In genomic region chr3:98158646-98159045, GRCm38 (mm10) we compare ENCODE assay signal across 40 mouse cellular contexts. TPM values are rescaled to one million over a fixed set of nuclear protein-coding genes. Genes with fewer than 3 reads are reported as not detected.
"Had no signal": no experiment of that assay in that cellular context is flagged by ENCODE, and none has a peak within 500 bp of the region (broad histone marks: within the 10 kb centered on the region; RNA-seq: fewer than 3 reads in every experiment).

No protein-coding gene starts in this region.

- H3K9ac ChIP-seq: limb, embryonic 12.5 days; limb, embryonic 13.5 days; limb, embryonic 15.5 days; liver, embryonic 12.5 days; liver, embryonic 13.5 days; liver, embryonic 14.5 days; liver, embryonic 15.5 days; liver, postnatal 0 days; lung, embryonic 14.5 days; lung, embryonic 15.5 days; midbrain, embryonic 12.5 days; midbrain, embryonic 13.5 days; neural tube, embryonic 12.5 days; neural tube, embryonic 13.5 days had no signal

- H3K9me3 ChIP-seq: limb, embryonic 10.5 days; limb, embryonic 12.5 days; limb, embryonic 13.5 days; limb, embryonic 15.5 days; liver, embryonic 12.5 days; liver, embryonic 13.5 days; liver, embryonic 15.5 days; lung, embryonic 15.5 days; megakaryocyte, embryonic 14.5 days; midbrain, embryonic 12.5 days; midbrain, embryonic 13.5 days; neural tube, embryonic 12.5 days; neural tube, embryonic 13.5 days had no signal

- H3K4me2 ChIP-seq: limb, embryonic 12.5 days; limb, embryonic 13.5 days; limb, embryonic 15.5 days; liver, embryonic 11.5 days; liver, embryonic 12.5 days; liver, embryonic 13.5 days; liver, embryonic 15.5 days; lung, embryonic 14.5 days; lung, embryonic 15.5 days; midbrain, embryonic 11.5 days; midbrain, embryonic 12.5 days; midbrain, embryonic 13.5 days; neural tube, embryonic 12.5 days; neural tube, embryonic 13.5 days had no signal

- H3K27ac ChIP-seq: limb, embryonic 10.5 days; limb, embryonic 12.5 days; limb, embryonic 13.5 days; limb, embryonic 15.5 days; liver, embryonic 12.5 days; liver, embryonic 13.5 days; liver, embryonic 14.5 days; liver, embryonic 15.5 days; lung, embryonic 15.5 days; macrophage; midbrain, embryonic 12.5 days; midbrain, embryonic 13.5 days; neural tube, embryonic 12.5 days; neural tube, embryonic 13.5 days had no signal

- DNase-seq: left cerebral cortex, postnatal 4 days; liver; liver, embryonic 13.5 days; lung, adult 18-20 months; lung, adult 2 months; lung, postnatal 10 days; lung, postnatal 14 days; lung, postnatal 36 days had no signal

- H3K4me1 ChIP-seq: liver, embryonic 12.5 days; liver, embryonic 13.5 days; liver, embryonic 15.5 days; lung, embryonic 15.5 days; midbrain, embryonic 12.5 days; neural tube, embryonic 12.5 days; neural tube, embryonic 13.5 days had no signal

- H3K4me3 ChIP-seq: limb, embryonic 10.5 days; limb, embryonic 12.5 days; limb, embryonic 13.5 days; limb, embryonic 15.5 days; liver, embryonic 12.5 days; liver, embryonic 13.5 days; liver, embryonic 15.5 days; lung, embryonic 15.5 days; megakaryocyte, embryonic 14.5 days; midbrain, embryonic 12.5 days; midbrain, embryonic 13.5 days; myocyte; neural tube, embryonic 12.5 days; neural tube, embryonic 13.5 days had no signal

- H3K36me3 ChIP-seq: limb, embryonic 10.5 days; limb, embryonic 12.5 days; limb, embryonic 13.5 days; limb, embryonic 15.5 days; liver, embryonic 12.5 days; liver, embryonic 13.5 days; liver, embryonic 15.5 days; lung, embryonic 15.5 days; midbrain, embryonic 12.5 days; midbrain, embryonic 13.5 days; neural tube, embryonic 12.5 days; neural tube, embryonic 13.5 days had no signal

- H3K27me3 ChIP-seq: limb, embryonic 12.5 days; limb, embryonic 13.5 days; limb, embryonic 15.5 days; liver, embryonic 12.5 days; liver, embryonic 13.5 days; liver, embryonic 15.5 days; lung, embryonic 15.5 days; megakaryocyte, embryonic 14.5 days; midbrain, embryonic 12.5 days; midbrain, embryonic 13.5 days; neural tube, embryonic 12.5 days; neural tube, embryonic 13.5 days had no signal

- ATAC-seq: liver, embryonic 12.5 days; liver, postnatal 0 days; lung, postnatal 0 days; midbrain, embryonic 13.5 days; midbrain, embryonic 16.5 days had no signal

RNA-seq across cellular contexts. Expression of gene Adam30, which starts 1.8 kb away (rescaled TPM):
- total RNA-seq: left cerebral cortex, postnatal 10 days; left cerebral cortex, postnatal 14 days; left cerebral cortex, postnatal 25 days; left cerebral cortex, postnatal 36 days; left cerebral cortex, postnatal 4 days; liver, adult 2 months; midbrain, postnatal 0 days had no signal
- polyA plus RNA-seq: limb, embryonic 10.5 days; limb, embryonic 11.5 days; limb, embryonic 12.5 days; limb, embryonic 13.5 days; limb, embryonic 15.5 days; liver, adult 2 months; liver, embryonic 11.5 days; liver, embryonic 12.5 days; liver, embryonic 13.5 days; liver, embryonic 14.5 days; liver, embryonic 15.5 days; liver, embryonic 16.5 days; liver, postnatal 0 days; lung, adult 2 months; lung, embryonic 14.5 days; lung, embryonic 15.5 days; lung, embryonic 16.5 days; lung, postnatal 0 days; macrophage; midbrain, embryonic 11.5 days; midbrain, embryonic 12.5 days; midbrain, embryonic 13.5 days; midbrain, embryonic 14.5 days; midbrain, embryonic 16.5 days; midbrain, postnatal 0 days; myocyte; neural tube, embryonic 11.5 days; neural tube, embryonic 12.5 days; neural tube, embryonic 13.5 days had no signal
